Mouse (Mus musculus): Measurements from ENCODE around the gene Arhgap1. TPM values are rescaled to one million over a fixed set of nuclear protein-coding genes. Genes with fewer than 3 reads are reported as not detected.
A peak's percentile ranks its signal among the peaks of the same experiment; 100 is the strongest.
"Not testable (repeated sequence)": the region's sequence is repeated elsewhere in the genome, so short reads cannot be mapped to it uniquely, and the experiment has no call there.

The Arhgap1 gene
- polyA plus RNA-seq (2014; fragmentation: Nextera tagmentation; extraction: Ambion mirVana): 85.9 and 89.3 TPM in 2 replicates

GRCm38 (mm10) chr2:91649553-91650359, at the start of gene Arhgap1, which contains the start of gene Zfp408:
Gene Arhgap1, plus strand, starts transcription at chr2:91649860.
Gene Zfp408, minus strand, starts transcription at chr2:91649791.
- Histone ChIP-seq H3K36me3 (ENCODE audit: control insufficient read depth, insufficient read depth, low read length) (peaks cover 47% of the 10 kb centered on the region), H3K9me3 (ENCODE audit: control insufficient read depth, low read length) (no peaks in the 10 kb centered on the region), H3K27me3 (ENCODE audit: control insufficient read depth, insufficient read depth, low read length) (no peaks in the 10 kb centered on the region), H3K4me2 (ENCODE audit: low read depth, low read length) (peak within 1 kb of the TSS; percentile 100), H3K4me1 (ENCODE audit: control insufficient read depth, insufficient read depth, low read length) (peaks cover 15% of the 10 kb centered on the region), H3K27ac (ENCODE audit: low read depth, low read length) (peak within 1 kb of the TSS; percentile 78), H3K9ac (replicated peaks; ENCODE audit: low read depth, low read length) (peak within 1 kb of the TSS; percentile 89), H3K4me3 (ENCODE audit: low read depth, low read length) (peak within 1 kb of the TSS; percentile 92)
- WGBS: under 1% methylated on average over 44 of the region's 44 CpGs
- ATAC-seq (ENCODE audit: low read depth): peak; percentile 95

- Histone ChIP-seq H3K9ac (replicated peaks; ENCODE audit: low read depth, low read length) (no peak overlapping the region), H3K36me3 (ENCODE audit: control insufficient read depth, insufficient read depth, low read length) (peaks cover 71% of the 10 kb centered on the region), H3K27ac (ENCODE audit: low read depth, low read length) (no peak overlapping the region), H3K27me3 (ENCODE audit: control insufficient read depth, insufficient read depth, low read length) (no peaks in the 10 kb centered on the region), H3K4me3 (ENCODE audit: low read depth, low read length) (no peak overlapping the region), H3K9me3 (ENCODE audit: control insufficient read depth, low read length) (no peaks in the 10 kb centered on the region), H3K4me2 (ENCODE audit: low read depth, low read length) (no peak overlapping the region), H3K4me1 (ENCODE audit: control insufficient read depth, insufficient read depth, low read length) (no peaks in the 10 kb centered on the region)
- WGBS: 98% methylated on average over 4 of the region's 4 CpGs
- ATAC-seq (ENCODE audit: low read depth): no peak
Observed at GRCm38 (mm10) chr2:91600475-91600874, 49.2 kb upstream of the Arhgap1 start.

GRCm38 (mm10) chr2:91602389-91602788, 47.3 kb upstream of the Arhgap1 start:
- 95% methylated on average over 4 of the region's 4 CpGs for WGBS
- Histone ChIP-seq H3K9me3 (ENCODE audit: control insufficient read depth, low read length) (no peaks in the 10 kb centered on the region), H3K9ac (replicated peaks; ENCODE audit: low read depth, low read length) (no peak overlapping the region), H3K4me1 (ENCODE audit: control insufficient read depth, insufficient read depth, low read length) (no peaks in the 10 kb centered on the region), H3K4me3 (ENCODE audit: low read depth, low read length) (no peak overlapping the region), H3K27me3 (ENCODE audit: control insufficient read depth, insufficient read depth, low read length) (no peaks in the 10 kb centered on the region), H3K36me3 (ENCODE audit: control insufficient read depth, insufficient read depth, low read length) (peaks cover 68% of the 10 kb centered on the region), H3K27ac (ENCODE audit: low read depth, low read length) (no peak overlapping the region), H3K4me2 (ENCODE audit: low read depth, low read length) (no peak overlapping the region)
- no peak for ATAC-seq (ENCODE audit: low read depth)

- H3K4me2 ChIP-seq (ENCODE audit: low read depth, low read length); H3K27me3 ChIP-seq (ENCODE audit: control insufficient read depth, insufficient read depth, low read length); ATAC-seq (ENCODE audit: low read depth); H3K4me1 ChIP-seq (ENCODE audit: control insufficient read depth, insufficient read depth, low read length); H3K4me3 ChIP-seq (ENCODE audit: low read depth, low read length); H3K27ac ChIP-seq (ENCODE audit: low read depth, low read length); H3K9me3 ChIP-seq (ENCODE audit: control insufficient read depth, low read length); H3K9ac ChIP-seq (replicated peaks; ENCODE audit: low read depth, low read length): not testable (repeated sequence)
- H3K36me3 ChIP-seq (ENCODE audit: control insufficient read depth, insufficient read depth, low read length): peaks cover 35% of the 10 kb centered on the region
Observed at GRCm38 (mm10) chr2:91609370-91609769, 40.3 kb upstream of the Arhgap1 start.

- peaks cover 31% of the 10 kb centered on the region for H3K36me3 ChIP-seq (ENCODE audit: control insufficient read depth, insufficient read depth, low read length)
- WGBS: 95% methylated on average over 5 of the region's 5 CpGs
Observed at GRCm38 (mm10) chr2:91622356-91622755, 27.3 kb upstream of the Arhgap1 start.

GRCm38 (mm10) chr2:91623366-91623765, 26.3 kb upstream of the Arhgap1 start:
- not testable (repeated sequence) for H3K9me3 ChIP-seq (ENCODE audit: control insufficient read depth, low read length); H3K9ac ChIP-seq (replicated peaks; ENCODE audit: low read depth, low read length); H3K27ac ChIP-seq (ENCODE audit: low read depth, low read length); H3K4me2 ChIP-seq (ENCODE audit: low read depth, low read length); ATAC-seq (ENCODE audit: low read depth); H3K4me3 ChIP-seq (ENCODE audit: low read depth, low read length); H3K27me3 ChIP-seq (ENCODE audit: control insufficient read depth, insufficient read depth, low read length); H3K4me1 ChIP-seq (ENCODE audit: control insufficient read depth, insufficient read depth, low read length)
- peaks cover 24% of the 10 kb centered on the region for H3K36me3 ChIP-seq (ENCODE audit: control insufficient read depth, insufficient read depth, low read length)
- 93% methylated on average over 7 of the region's 7 CpGs for WGBS

More at GRCm38 (mm10) chr2:91622356-91622755, 27.3 kb upstream of the Arhgap1 start:
- Histone ChIP-seq H3K4me3 (ENCODE audit: low read depth, low read length) (no peak overlapping the region), H3K4me1 (ENCODE audit: control insufficient read depth, insufficient read depth, low read length) (no peaks in the 10 kb centered on the region), H3K27ac (ENCODE audit: low read depth, low read length) (no peak overlapping the region), H3K4me2 (ENCODE audit: low read depth, low read length) (no peak overlapping the region), H3K9me3 (ENCODE audit: control insufficient read depth, low read length) (no peaks in the 10 kb centered on the region), H3K27me3 (ENCODE audit: control insufficient read depth, insufficient read depth, low read length) (no peaks in the 10 kb centered on the region), H3K9ac (replicated peaks; ENCODE audit: low read depth, low read length) (no peak overlapping the region)
- ATAC-seq (ENCODE audit: low read depth): no peak

GRCm38 (mm10) chr2:91627486-91627885, 22.2 kb upstream of the Arhgap1 start:
- no peaks in the 10 kb centered on the region for H3K9me3 ChIP-seq (ENCODE audit: control insufficient read depth, low read length)
- 83% methylated on average over 5 of the region's 5 CpGs for WGBS
- no peak overlapping the region for H3K4me2 ChIP-seq (ENCODE audit: low read depth, low read length)
- no peak overlapping the region for H3K27ac ChIP-seq (ENCODE audit: low read depth, low read length)
- peaks cover 3% of the 10 kb centered on the region; the same call in 1 of the 2 replicates for H3K36me3 ChIP-seq (ENCODE audit: control insufficient read depth, insufficient read depth, low read length)
- H3K27me3 ChIP-seq (ENCODE audit: control insufficient read depth, insufficient read depth, low read length): no peaks in the 10 kb centered on the region
- no peak overlapping the region for H3K4me3 ChIP-seq (ENCODE audit: low read depth, low read length)
- no peak for ATAC-seq (ENCODE audit: low read depth)
- H3K4me1 ChIP-seq (ENCODE audit: control insufficient read depth, insufficient read depth, low read length): no peaks in the 10 kb centered on the region
- H3K9ac ChIP-seq (replicated peaks; ENCODE audit: low read depth, low read length): no peak overlapping the region

- no peak overlapping the region for H3K4me2 ChIP-seq (ENCODE audit: low read depth, low read length)
- ATAC-seq (ENCODE audit: low read depth): no peak
- H3K9ac ChIP-seq (replicated peaks; ENCODE audit: low read depth, low read length): no peak overlapping the region
- no peaks in the 10 kb centered on the region for H3K9me3 ChIP-seq (ENCODE audit: control insufficient read depth, low read length)
- no peak overlapping the region for H3K27ac ChIP-seq (ENCODE audit: low read depth, low read length)
- H3K4me1 ChIP-seq (ENCODE audit: control insufficient read depth, insufficient read depth, low read length): no peaks in the 10 kb centered on the region
- H3K36me3 ChIP-seq (ENCODE audit: control insufficient read depth, insufficient read depth, low read length): no peaks in the 10 kb centered on the region
- H3K27me3 ChIP-seq (ENCODE audit: control insufficient read depth, insufficient read depth, low read length): no peaks in the 10 kb centered on the region
- no peak overlapping the region for H3K4me3 ChIP-seq (ENCODE audit: low read depth, low read length)
- 92% methylated on average over 8 of the region's 8 CpGs for WGBS
Observed at GRCm38 (mm10) chr2:91628171-91628570, 21.5 kb upstream of the Arhgap1 start.

GRCm38 (mm10) chr2:91629682-91630081, 20.0 kb upstream of the Arhgap1 start:
- WGBS: 86% methylated on average over 18 of the region's 18 CpGs
- ATAC-seq (ENCODE audit: low read depth): no peak

More at GRCm38 (mm10) chr2:91629682-91630081, 20.0 kb upstream of the Arhgap1 start:
- no peak overlapping the region for H3K27ac ChIP-seq (ENCODE audit: low read depth, low read length)
- H3K4me1 ChIP-seq (ENCODE audit: control insufficient read depth, insufficient read depth, low read length): no peaks in the 10 kb centered on the region
- H3K4me2 ChIP-seq (ENCODE audit: low read depth, low read length): no peak overlapping the region
- no peak overlapping the region for H3K9ac ChIP-seq (replicated peaks; ENCODE audit: low read depth, low read length)
- H3K4me3 ChIP-seq (ENCODE audit: low read depth, low read length): no peak overlapping the region
- no peaks in the 10 kb centered on the region for H3K36me3 ChIP-seq (ENCODE audit: control insufficient read depth, insufficient read depth, low read length)
- no peaks in the 10 kb centered on the region for H3K27me3 ChIP-seq (ENCODE audit: control insufficient read depth, insufficient read depth, low read length)
- no peaks in the 10 kb centered on the region for H3K9me3 ChIP-seq (ENCODE audit: control insufficient read depth, low read length)
